Mouse (Mus musculus): ENCODE measurements around the gene Fbxw2. TPM values are rescaled to one million over a fixed set of nuclear protein-coding genes. Genes with fewer than 3 reads are reported as not detected.

The Fbxw2 gene
- total and polyA plus RNA-seq, 3 experiments: 36.7 to 67.8 (median 61.2) TPM

DNA sequence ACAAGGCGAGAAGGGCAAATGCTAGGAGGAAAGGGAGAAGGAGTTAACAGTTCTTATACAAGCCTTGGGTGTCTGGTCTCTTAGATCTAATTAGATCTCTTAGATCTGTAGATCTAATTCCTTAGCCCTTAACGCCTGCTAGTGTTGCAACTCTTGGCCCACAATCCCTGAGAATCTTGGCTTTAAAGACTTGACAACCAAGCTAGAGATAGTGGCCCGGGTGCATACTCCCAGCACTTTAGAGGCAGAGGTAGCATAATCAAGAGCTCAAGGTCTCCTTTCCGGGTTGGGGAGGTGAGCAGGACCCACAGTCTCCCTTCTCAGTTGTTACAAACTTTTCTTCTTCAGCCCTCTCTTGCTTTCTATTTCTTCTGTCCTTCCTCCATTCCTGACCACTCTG lies 1.5 kb upstream of the Fbxw2 start:
- TF ChIP-seq SMC3 (IDR thresholded peaks at IDR 0.05; ENCODE audit: low read depth, low read length) (no peak), ZNF384 (IDR thresholded peaks at IDR 0.05; ENCODE audit: low read depth, low read length) (no peak), SIN3A (IDR thresholded peaks at IDR 0.05; ENCODE audit: low read length) (no peak)
- H3K27ac ChIP-seq (ENCODE audit: insufficient read depth, low read depth): no peak overlapping the region
- peaks cover 5% of the 10 kb centered on the region for H3K9me3 ChIP-seq (replicated peaks; ENCODE audit: low read length)
- no peak overlapping the region for H3K4me3 ChIP-seq (replicated peaks in 1 of 3; ENCODE audit: low read depth in 2 of 3, low read length in 2 of 3, poor library complexity in 1 of 3)
- no peak for DNase-seq (ENCODE audit: extremely low read depth)
- no peaks in the 10 kb centered on the region for H3K27me3 ChIP-seq (replicated peaks)
- peaks cover 0 to 20% of the 10 kb centered on the region in 2 experiments; a peak in 3 of 4 replicates for H3K4me1 ChIP-seq (ENCODE audit: control insufficient read depth in 1 of 2, insufficient read depth in 2 of 2)
- H3K4me2 ChIP-seq (ENCODE audit: insufficient read depth, low read depth, poor library complexity, severe bottlenecking): no peak overlapping the region
- peaks cover 24% of the 10 kb centered on the region for H3K79me2 ChIP-seq (replicated peaks; ENCODE audit: control insufficient read depth, extremely low read depth, insufficient read depth, poor library complexity, severe bottlenecking)
- in situ Hi-C loops (cut with MboI; ENCODE audit: low pct_ligation_motif_present, low pct_unique_long_range_greater_than_20kb, low sequenced_read_pairs): no loop called here
- no peak overlapping the region for H3K9ac ChIP-seq (ENCODE audit: insufficient read depth, low read depth)
- peaks cover 1 to 14% of the 10 kb centered on the region in 2 experiments for H3K36me3 ChIP-seq (replicated peaks in 1 of 2; ENCODE audit: control insufficient read depth in 1 of 2, insufficient read depth in 1 of 2, low read length in 1 of 2)
- dilution Hi-C loops (cut with MboI; ENCODE audit: extremely low pct_ligation_motif_present, extremely low pct_unique_long_range_greater_than_20kb, low sequenced_read_pairs): no loop called here

DNA sequence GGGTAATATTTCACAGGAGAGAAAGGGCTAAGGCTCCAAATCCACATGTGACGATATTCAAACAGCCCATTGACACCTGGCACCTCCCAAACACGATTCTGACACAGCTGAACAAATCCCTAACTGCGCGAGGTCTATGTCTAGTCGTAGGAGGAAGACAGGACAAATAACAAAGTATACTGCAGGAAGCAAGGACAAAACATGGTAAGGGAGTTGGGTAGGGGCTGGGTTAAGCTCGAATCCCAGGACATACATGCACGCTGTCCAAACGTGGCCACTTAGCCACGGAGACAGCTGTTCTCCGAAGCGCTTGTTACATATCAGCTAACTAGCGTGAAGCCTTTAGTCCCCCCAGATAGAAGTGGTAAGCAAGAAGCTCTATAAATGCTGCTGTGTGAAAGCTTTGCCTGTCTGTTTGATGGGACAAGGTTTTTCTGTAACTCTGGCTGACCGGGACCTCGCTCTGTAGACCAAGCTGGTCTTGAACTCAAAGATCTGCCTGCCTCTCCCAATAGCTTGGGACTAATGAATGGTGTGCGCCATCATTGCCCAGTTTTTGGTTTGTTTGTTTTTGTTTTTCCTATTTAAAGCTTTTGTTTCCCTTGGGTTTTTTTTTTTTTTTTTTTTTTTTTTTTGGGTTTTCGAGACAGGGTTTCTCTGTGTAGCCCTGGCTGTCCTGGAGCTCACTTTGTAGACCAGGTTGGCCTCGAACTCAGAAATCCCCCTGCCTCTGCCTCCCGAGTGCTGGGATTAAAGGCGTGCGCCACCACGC lies 535 bp upstream of the Fbxw2 start:
- Histone ChIP-seq H3K4me3 (replicated peaks in 1 of 3; ENCODE audit: low read depth in 2 of 3, low read length in 2 of 3, poor library complexity in 1 of 3) (peak overlapping the region; percentile 67 to 92 (median 83)), H3K27me3 (replicated peaks) (no peaks in the 10 kb centered on the region), H3K36me3 (replicated peaks in 1 of 2; ENCODE audit: control insufficient read depth in 1 of 2, insufficient read depth in 1 of 2, low read length in 1 of 2) (peaks cover 5 to 23% of the 10 kb centered on the region in 2 experiments), H3K27ac (ENCODE audit: insufficient read depth, low read depth) (peak overlapping the region; percentile 57), H3K9ac (ENCODE audit: insufficient read depth, low read depth) (peak overlapping the region; percentile 98), H3K79me2 (replicated peaks; ENCODE audit: control insufficient read depth, extremely low read depth, insufficient read depth, poor library complexity, severe bottlenecking) (peaks cover 24% of the 10 kb centered on the region), H3K4me2 (ENCODE audit: insufficient read depth, low read depth, poor library complexity, severe bottlenecking) (peak overlapping the region; percentile 100), H3K4me1 (ENCODE audit: control insufficient read depth in 1 of 2, insufficient read depth in 2 of 2) (peaks cover 0 to 20% of the 10 kb centered on the region in 2 experiments; a peak in 3 of 4 replicates), H3K9me3 (replicated peaks; ENCODE audit: low read length) (peaks cover 5% of the 10 kb centered on the region)
- dilution Hi-C loops (cut with MboI; ENCODE audit: extremely low pct_ligation_motif_present, extremely low pct_unique_long_range_greater_than_20kb, low sequenced_read_pairs): no loop called here
- no peak for DNase-seq (ENCODE audit: extremely low read depth)
- in situ Hi-C loops (cut with MboI; ENCODE audit: low pct_ligation_motif_present, low pct_unique_long_range_greater_than_20kb, low sequenced_read_pairs): no loop called here
- TF ChIP-seq MXI1 (IDR thresholded peaks at IDR 0.05; ENCODE audit: low read depth, low read length) (peak; percentile 81; the same call in 1 of the 2 replicates), BHLHE40 (IDR thresholded peaks at IDR 0.05; ENCODE audit: low read depth, low read length) (peak; percentile 11; the same call in 1 of the 2 replicates), MYC (IDR thresholded peaks at IDR 0.05; ENCODE audit: low read depth, low read length) (peak; percentile 48; the same call in 1 of the 2 replicates), MAX (IDR thresholded peaks at IDR 0.05; ENCODE audit: low read length) (peak; percentile 65), MAFK (IDR thresholded peaks at IDR 0.05; ENCODE audit: insufficient replicate concordance, low read length) (no peak), CHD2 (IDR thresholded peaks at IDR 0.05; ENCODE audit: low read length) (no peak)

DNA sequence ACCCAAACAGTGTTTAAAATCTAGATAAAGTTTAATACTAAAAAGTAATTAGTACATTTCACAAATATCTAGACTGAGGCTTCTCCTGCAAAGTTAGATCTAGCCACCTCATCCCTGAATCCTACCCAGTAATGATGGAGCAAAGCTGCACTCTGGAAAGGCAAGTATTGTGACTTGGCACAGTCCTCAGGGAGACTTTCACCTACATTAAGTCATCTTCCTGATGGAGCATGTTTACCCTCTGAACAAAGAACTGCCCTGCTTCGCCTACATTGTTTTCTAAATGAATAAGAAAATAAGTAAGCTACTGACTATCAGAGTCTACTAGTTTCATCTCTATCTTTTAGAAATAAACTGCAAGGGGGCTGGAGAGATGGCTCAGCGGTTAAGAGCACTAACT lies 7.6 kb downstream of the Fbxw2 start:
- DNase-seq (ENCODE audit: extremely low read depth): no peak
- H3K36me3 ChIP-seq (replicated peaks in 1 of 2; ENCODE audit: control insufficient read depth in 1 of 2, insufficient read depth in 1 of 2, low read length in 1 of 2): peaks cover 35 to 76% of the 10 kb centered on the region in 2 experiments
- no peaks in the 10 kb centered on the region for H3K9me3 ChIP-seq (replicated peaks; ENCODE audit: low read length)
- no peak overlapping the region for H3K9ac ChIP-seq (ENCODE audit: insufficient read depth, low read depth)
- dilution Hi-C loops (cut with MboI; ENCODE audit: extremely low pct_ligation_motif_present, extremely low pct_unique_long_range_greater_than_20kb, low sequenced_read_pairs): no loop called here
- TF ChIP-seq ELF1 (IDR thresholded peaks at IDR 0.05; ENCODE audit: low read depth, low read length) (no peak), MAFK (IDR thresholded peaks at IDR 0.05; ENCODE audit: insufficient replicate concordance, low read length) (no peak), RCOR1 (conservative IDR thresholded peaks at IDR 0.05; ENCODE audit: low read depth, low read length) (no peak), MAZ (IDR thresholded peaks at IDR 0.05; ENCODE audit: low read depth, low read length) (no peak), CTCF (conservative IDR thresholded peaks at IDR 0.05 in 1 of 2, IDR thresholded peaks at IDR 0.05 in 1 of 2; ENCODE audit: low read depth in 2 of 2, low read length in 2 of 2) (no peak), SIN3A (IDR thresholded peaks at IDR 0.05; ENCODE audit: low read length) (no peak), CHD1 (IDR thresholded peaks at IDR 0.05; ENCODE audit: low read depth, low read length) (no peak)
- no peak overlapping the region for H3K27ac ChIP-seq (ENCODE audit: insufficient read depth, low read depth)
- no peak overlapping the region for H3K4me3 ChIP-seq (replicated peaks in 1 of 3; ENCODE audit: low read depth in 2 of 3, low read length in 2 of 3, poor library complexity in 1 of 3)
- in situ Hi-C loops (cut with MboI; ENCODE audit: low pct_ligation_motif_present, low pct_unique_long_range_greater_than_20kb, low sequenced_read_pairs): no loop called here
- H3K27me3 ChIP-seq (replicated peaks): no peaks in the 10 kb centered on the region
- no peak overlapping the region for H3K4me2 ChIP-seq (ENCODE audit: insufficient read depth, low read depth, poor library complexity, severe bottlenecking)
- peaks cover 0 to 6% of the 10 kb centered on the region in 2 experiments; a peak in 1 of 4 replicates for H3K4me1 ChIP-seq (ENCODE audit: control insufficient read depth in 1 of 2, insufficient read depth in 2 of 2)
- H3K79me2 ChIP-seq (replicated peaks; ENCODE audit: control insufficient read depth, extremely low read depth, insufficient read depth, poor library complexity, severe bottlenecking): peaks cover 25% of the 10 kb centered on the region
